Mouse (Mus musculus): ENCODE results near the gene Gm49450. TPM values are rescaled to one million over a fixed set of nuclear protein-coding genes. Genes with fewer than 3 reads are reported as not detected.

Gene Gm49450
- polyA plus RNA-seq, 1 experiment from 2014 or later, result not detected

DNA sequence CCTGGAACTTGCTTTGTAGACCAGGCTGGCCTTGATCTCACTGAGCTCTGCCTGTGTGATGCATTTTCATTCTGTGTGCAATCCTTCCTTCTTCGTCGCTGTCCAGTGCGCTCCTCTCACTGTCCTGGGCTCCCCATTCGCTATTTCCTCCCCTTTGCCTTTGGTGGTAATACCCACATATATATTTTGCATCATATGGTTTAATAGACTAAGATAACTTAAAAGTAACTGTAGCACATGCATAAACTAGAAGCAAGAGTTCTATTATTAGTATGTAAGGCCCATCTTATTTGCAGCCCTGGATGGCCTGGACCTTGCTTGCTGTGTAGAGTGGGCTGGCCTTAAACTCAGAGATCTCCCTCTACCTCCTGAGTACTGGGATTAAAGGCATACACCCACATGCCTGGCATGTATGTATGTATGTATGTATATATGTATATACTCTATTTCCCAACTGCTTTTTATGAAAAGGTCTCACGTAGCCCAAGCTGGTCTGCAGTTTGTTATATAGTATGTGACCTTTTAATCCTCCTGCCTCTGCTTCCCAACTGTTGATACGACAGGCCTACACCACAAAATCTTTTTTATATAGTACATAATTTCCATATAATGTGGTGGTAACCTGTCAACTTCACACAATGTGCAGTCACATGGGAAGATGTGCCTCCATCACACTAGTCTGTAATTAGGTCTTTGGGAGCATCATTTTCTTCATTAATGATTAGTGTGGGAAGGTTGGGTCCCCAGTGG lies 4.3 kb downstream of the Gm49450 start:
- peak; percentile 12; the same call in 1 of the 2 replicates for ATAC-seq (ENCODE audit: low FRiP score)
- peak; percentile 53 for DNase-seq (ENCODE audit: low spot score)
- H3K27ac ChIP-seq, result peak overlapping the region; percentile 62

DNA sequence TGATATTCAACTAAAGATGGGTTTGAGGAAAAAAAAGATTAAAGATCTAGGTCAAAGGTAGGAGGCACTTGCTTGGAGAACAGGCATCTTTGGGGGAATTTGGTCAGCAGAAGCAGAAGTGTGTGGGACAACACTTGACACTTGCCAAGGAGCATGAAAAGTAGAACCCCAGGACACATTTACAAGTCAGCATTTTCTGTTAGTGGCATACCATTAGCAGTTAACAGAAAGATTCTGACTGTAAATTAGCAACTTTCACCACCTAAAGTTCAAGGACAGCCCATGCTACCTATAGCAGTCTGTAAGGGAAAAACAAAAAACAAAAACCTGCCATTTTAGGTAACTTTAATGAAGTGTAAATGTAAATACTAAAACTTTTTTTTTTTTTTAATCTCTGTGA lies 5.0 kb downstream of the Gm49450 start:
- Histone ChIP-seq H3K9ac (peak overlapping the region; percentile 78), H3K36me3 (replicated peaks; ENCODE audit: control insufficient read depth, insufficient read depth) (peaks cover 33% of the 10 kb centered on the region), H3K9me3 (ENCODE audit: control insufficient read depth, low read length) (no peaks in the 10 kb centered on the region), H3K4me1 (replicated peaks; ENCODE audit: control insufficient read depth, insufficient read depth, low read length) (peaks cover 5% of the 10 kb centered on the region; the same call in 1 of the 2 replicates), H3K27me3 (ENCODE audit: control insufficient read depth, insufficient read depth, low read length) (no peaks in the 10 kb centered on the region), H3K4me2 (replicated peaks) (peak overlapping the region; percentile 89), H3K27ac (peak overlapping the region; percentile 62), H3K4me3 (replicated peaks; ENCODE audit: low read length) (peak overlapping the region; percentile 41)
- ATAC-seq (ENCODE audit: low FRiP score) (no peak), DNase-seq (ENCODE audit: low spot score) (no peak)

More for the DNA sequence above, 4.3 kb downstream of the Gm49450 start:
- WGBS, result 43% methylated on average over 6 of the region's 6 CpGs
- Histone ChIP-seq H3K4me2 (replicated peaks) (peak overlapping the region; percentile 89), H3K9me3 (ENCODE audit: control insufficient read depth, low read length) (no peaks in the 10 kb centered on the region), H3K27me3 (ENCODE audit: control insufficient read depth, insufficient read depth, low read length) (no peaks in the 10 kb centered on the region), H3K4me1 (replicated peaks; ENCODE audit: control insufficient read depth, insufficient read depth, low read length) (peaks cover 5% of the 10 kb centered on the region; the same call in 1 of the 2 replicates), H3K4me3 (replicated peaks; ENCODE audit: low read length) (peak overlapping the region; percentile 41), H3K36me3 (replicated peaks; ENCODE audit: control insufficient read depth, insufficient read depth) (peaks cover 33% of the 10 kb centered on the region), H3K9ac (peak overlapping the region; percentile 78)

DNA sequence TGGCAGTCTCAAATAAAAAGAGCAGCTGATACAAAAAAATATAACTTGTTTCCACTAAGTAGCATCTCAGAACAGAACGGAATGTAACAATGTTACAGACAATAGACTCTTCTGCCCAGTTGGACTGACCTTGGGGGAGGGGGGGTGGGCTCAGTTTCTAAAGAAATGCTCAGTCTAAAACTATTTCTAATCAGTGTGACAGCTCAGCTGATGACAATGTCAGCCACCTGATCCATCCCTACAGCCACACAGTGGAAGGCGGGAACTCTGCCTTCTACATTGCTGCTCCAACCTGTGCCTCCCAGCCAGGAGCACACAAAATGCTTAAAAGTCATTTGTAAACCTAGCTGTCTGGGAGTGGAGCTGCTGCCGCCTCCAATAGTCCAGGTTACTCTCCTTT lies 5.5 kb downstream of the Gm49450 start:
- Histone ChIP-seq H3K27ac (peak overlapping the region; percentile 62), H3K9me3 (ENCODE audit: control insufficient read depth, low read length) (no peaks in the 10 kb centered on the region), H3K4me1 (replicated peaks; ENCODE audit: control insufficient read depth, insufficient read depth, low read length) (peaks cover 5% of the 10 kb centered on the region; the same call in 1 of the 2 replicates), H3K36me3 (replicated peaks; ENCODE audit: control insufficient read depth, insufficient read depth) (peaks cover 33% of the 10 kb centered on the region), H3K27me3 (ENCODE audit: control insufficient read depth, insufficient read depth, low read length) (no peaks in the 10 kb centered on the region), H3K9ac (peak overlapping the region; percentile 78), H3K4me2 (replicated peaks) (peak overlapping the region; percentile 89), H3K4me3 (replicated peaks; ENCODE audit: low read length) (peak overlapping the region; percentile 41; the same call in 1 of the 2 replicates)
- ATAC-seq (ENCODE audit: low FRiP score), result no peak
- WGBS, result 23% methylated on average over 3 of the region's 3 CpGs
- no peak for DNase-seq (ENCODE audit: low spot score)

DNA sequence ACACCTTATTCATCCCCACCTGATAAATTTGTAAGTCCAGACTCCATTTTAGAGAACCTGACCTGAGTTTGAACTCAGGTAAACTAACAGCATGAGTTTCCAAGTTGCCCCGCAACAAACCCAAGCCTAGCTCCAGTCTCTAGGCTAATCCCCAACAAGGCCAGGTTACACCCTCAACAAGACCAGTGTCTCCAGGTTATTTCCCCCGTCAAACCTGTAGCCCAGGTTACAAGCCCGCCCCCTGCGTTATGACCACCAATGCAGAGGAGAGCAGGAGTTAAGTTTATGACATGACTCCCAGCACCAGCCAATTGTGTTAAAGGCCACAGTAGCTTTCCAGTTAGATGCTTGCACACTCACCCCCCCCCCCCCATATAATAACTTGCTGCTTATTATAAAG lies 10.2 kb downstream of the Gm49450 start:
- Histone ChIP-seq H3K4me2 (replicated peaks) (no peak overlapping the region), H3K4me3 (replicated peaks; ENCODE audit: low read length) (no peak overlapping the region), H3K27ac (no peak overlapping the region), H3K4me1 (replicated peaks; ENCODE audit: control insufficient read depth, insufficient read depth, low read length) (peaks cover 3% of the 10 kb centered on the region; the same call in 1 of the 2 replicates), H3K9me3 (ENCODE audit: control insufficient read depth, low read length) (no peaks in the 10 kb centered on the region), H3K9ac (no peak overlapping the region), H3K27me3 (ENCODE audit: control insufficient read depth, insufficient read depth, low read length) (no peaks in the 10 kb centered on the region), H3K36me3 (replicated peaks; ENCODE audit: control insufficient read depth, insufficient read depth) (no peaks in the 10 kb centered on the region; the same call in 1 of the 2 replicates)
- no peak for ATAC-seq (ENCODE audit: low FRiP score)
- DNase-seq (ENCODE audit: low spot score), result no peak
- WGBS, result 78% methylated on average over 4 of the region's 4 CpGs

DNA sequence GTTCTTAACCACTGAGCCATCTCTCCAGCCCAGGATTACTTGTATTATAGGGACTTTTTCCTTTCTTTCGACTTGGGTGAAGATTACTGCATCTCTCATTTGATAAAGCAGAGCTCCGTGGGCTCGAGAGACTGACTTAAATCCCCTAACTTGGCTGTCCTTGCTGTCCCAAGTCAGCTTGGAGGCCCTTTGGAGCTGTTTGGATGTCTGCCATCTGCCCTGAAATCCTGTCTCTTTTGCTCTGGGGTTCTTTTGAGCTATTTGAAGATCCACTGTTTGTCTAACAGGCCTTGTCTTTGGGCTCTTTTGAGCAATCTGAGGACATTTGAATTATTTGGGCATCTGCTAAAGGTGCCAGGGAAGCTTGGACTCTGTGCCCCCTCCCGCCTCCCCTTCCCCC lies 11.3 kb downstream of the Gm49450 start:
- ATAC-seq (ENCODE audit: low FRiP score), result no peak
- no peaks in the 10 kb centered on the region for H3K9me3 ChIP-seq (ENCODE audit: control insufficient read depth, low read length)
- no peaks in the 10 kb centered on the region for H3K36me3 ChIP-seq (replicated peaks; ENCODE audit: control insufficient read depth, insufficient read depth)
- H3K4me1 ChIP-seq (replicated peaks; ENCODE audit: control insufficient read depth, insufficient read depth, low read length), result no peaks in the 10 kb centered on the region
- DNase-seq (ENCODE audit: low spot score), result no peak
- H3K4me2 ChIP-seq (replicated peaks), result no peak overlapping the region
- H3K9ac ChIP-seq, result no peak overlapping the region
- whole genome bisulfite sequencing, result 83% methylated on average over 4 of the region's 4 CpGs
- no peak overlapping the region for H3K27ac ChIP-seq
- H3K4me3 ChIP-seq (replicated peaks; ENCODE audit: low read length), result no peak overlapping the region
- H3K27me3 ChIP-seq (ENCODE audit: control insufficient read depth, insufficient read depth, low read length), result no peaks in the 10 kb centered on the region

DNA sequence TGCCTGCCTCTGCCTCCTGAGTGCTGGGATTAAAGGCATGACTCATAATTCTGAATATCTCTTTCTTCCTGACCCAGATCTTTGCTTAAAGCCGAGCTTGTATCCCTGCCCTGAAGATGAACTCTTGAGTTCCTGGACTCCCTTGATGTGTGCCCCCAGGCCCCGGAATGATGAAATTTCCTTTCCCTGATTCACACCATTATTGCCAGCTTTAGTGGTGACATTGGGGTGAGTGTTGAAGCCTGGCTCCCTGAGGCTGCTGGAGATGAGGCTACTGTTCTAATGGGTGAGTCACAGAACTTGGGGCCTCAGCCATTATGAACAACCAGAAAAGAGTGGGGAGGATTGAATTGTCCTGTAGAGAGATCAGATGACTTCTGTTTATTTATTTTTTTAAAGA lies 11.8 kb downstream of the Gm49450 start:
- Histone ChIP-seq H3K9me3 (ENCODE audit: control insufficient read depth, low read length) (no peaks in the 10 kb centered on the region), H3K4me1 (replicated peaks; ENCODE audit: control insufficient read depth, insufficient read depth, low read length) (no peaks in the 10 kb centered on the region), H3K9ac (no peak overlapping the region), H3K4me3 (replicated peaks; ENCODE audit: low read length) (no peak overlapping the region), H3K36me3 (replicated peaks; ENCODE audit: control insufficient read depth, insufficient read depth) (no peaks in the 10 kb centered on the region), H3K27me3 (ENCODE audit: control insufficient read depth, insufficient read depth, low read length) (no peaks in the 10 kb centered on the region), H3K4me2 (replicated peaks) (no peak overlapping the region), H3K27ac (no peak overlapping the region)
- ATAC-seq (ENCODE audit: low FRiP score) (no peak), DNase-seq (ENCODE audit: low spot score) (no peak)
- WGBS, result 84% methylated on average over 2 of the region's 2 CpGs

DNA sequence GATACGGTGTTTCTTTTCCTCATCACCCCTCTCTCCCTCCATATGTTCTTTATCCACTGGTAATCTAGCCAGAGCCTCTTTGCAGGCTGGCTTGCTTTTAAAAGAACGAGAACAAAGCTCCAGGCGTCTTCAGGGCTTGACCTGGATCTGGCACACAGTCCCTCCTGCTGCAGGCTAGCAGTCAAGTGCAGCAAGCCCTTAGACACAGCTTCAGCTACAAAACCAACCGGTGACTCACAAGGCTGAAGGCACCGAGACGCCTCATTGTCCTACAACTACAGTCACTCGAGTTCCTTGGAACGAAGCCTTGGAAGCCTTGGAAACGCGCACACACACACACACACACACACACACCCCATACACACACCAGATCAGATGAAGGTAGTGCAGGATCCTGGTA lies 12.5 kb downstream of the Gm49450 start:
- no peak for DNase-seq (ENCODE audit: low spot score)
- Histone ChIP-seq H3K4me3 (replicated peaks; ENCODE audit: low read length) (no peak overlapping the region), H3K9ac (no peak overlapping the region), H3K27ac (no peak overlapping the region), H3K9me3 (ENCODE audit: control insufficient read depth, low read length) (no peaks in the 10 kb centered on the region), H3K27me3 (ENCODE audit: control insufficient read depth, insufficient read depth, low read length) (no peaks in the 10 kb centered on the region), H3K4me2 (replicated peaks) (no peak overlapping the region), H3K4me1 (replicated peaks; ENCODE audit: control insufficient read depth, insufficient read depth, low read length) (peaks cover 2% of the 10 kb centered on the region; the same call in 1 of the 2 replicates), H3K36me3 (replicated peaks; ENCODE audit: control insufficient read depth, insufficient read depth) (no peaks in the 10 kb centered on the region)
- ATAC-seq (ENCODE audit: low FRiP score), result no peak
- WGBS, result 54% methylated on average over 10 of the region's 10 CpGs

DNA sequence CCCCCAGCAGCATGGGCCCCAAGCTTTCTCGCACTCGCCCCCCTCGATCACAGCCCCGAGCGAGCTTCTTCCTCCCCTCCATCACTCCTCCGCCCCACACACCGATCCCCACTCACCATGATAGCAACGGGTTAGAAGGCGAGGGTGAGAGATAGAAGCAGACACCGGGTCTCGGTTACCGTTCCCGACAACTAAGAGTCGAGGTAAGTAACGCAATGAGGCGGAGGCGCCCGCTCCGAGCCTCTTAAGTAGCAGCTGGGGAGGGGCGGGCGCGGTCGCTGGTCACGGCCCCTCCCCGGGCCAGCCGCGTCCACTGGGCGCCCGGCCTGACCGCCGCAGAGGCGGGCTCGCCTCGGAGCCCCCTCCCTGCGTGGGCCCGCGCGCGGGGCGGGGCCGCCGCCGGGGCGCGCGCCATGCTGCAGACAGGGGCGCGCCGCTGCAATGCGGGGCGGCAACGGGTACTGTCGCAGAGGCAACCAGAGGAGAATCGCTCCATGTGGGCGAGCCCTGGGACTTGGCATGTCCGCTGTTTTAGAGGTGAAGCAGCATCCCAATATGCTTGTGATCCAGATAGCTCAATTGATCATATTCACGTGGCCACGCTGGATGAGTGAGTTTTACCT lies 19.0 kb downstream of the Gm49450 start, which contains the start of gene Tuba1b:
Gene Tuba1b, minus strand, starts transcription at position 349 of the 623 bp plus-strand sequence.
- H3K36me3 ChIP-seq (replicated peaks; ENCODE audit: control insufficient read depth, insufficient read depth), result peaks cover 14% of the 10 kb centered on the region
- peak within 1 kb of the TSS; percentile 98 for H3K27ac ChIP-seq

DNA sequence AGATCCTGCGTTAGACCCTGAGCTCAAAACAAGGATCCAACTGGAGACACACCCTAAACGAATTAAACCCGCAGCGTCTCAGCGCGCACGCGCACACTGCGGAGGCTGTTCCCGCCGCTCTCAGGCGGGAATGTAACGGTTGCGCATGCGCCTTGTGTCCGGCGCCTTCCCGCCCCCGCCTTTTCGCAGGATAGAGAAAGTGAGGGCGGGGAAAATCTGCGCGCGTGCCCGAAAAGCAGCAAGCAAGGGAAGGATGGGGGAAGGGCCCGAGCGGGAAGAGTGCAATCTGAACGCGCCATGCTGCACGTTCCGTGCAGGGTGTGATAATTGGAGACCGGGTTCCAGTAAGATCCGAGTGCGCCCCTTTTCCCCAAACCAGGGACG lies 19.5 kb downstream of the Gm49450 start:
- under 1% methylated on average over 35 of the region's 35 CpGs for WGBS
- H3K4me2 ChIP-seq (replicated peaks), result peak overlapping the region; percentile 90

More for the DNA sequence above, 19.0 kb downstream of the Gm49450 start, which contains the start of gene Tuba1b:
- Histone ChIP-seq H3K27me3 (ENCODE audit: control insufficient read depth, insufficient read depth, low read length) (no peaks in the 10 kb centered on the region), H3K9me3 (ENCODE audit: control insufficient read depth, low read length) (no peaks in the 10 kb centered on the region), H3K4me3 (replicated peaks; ENCODE audit: low read length) (peak within 1 kb of the TSS; percentile 70), H3K9ac (peak within 1 kb of the TSS; percentile 84), H3K4me2 (replicated peaks) (peak within 1 kb of the TSS; percentile 90), H3K4me1 (replicated peaks; ENCODE audit: control insufficient read depth, insufficient read depth, low read length) (peaks cover 16% of the 10 kb centered on the region)
- ATAC-seq (ENCODE audit: low FRiP score) (peak; percentile 94), DNase-seq (ENCODE audit: low spot score) (peak; percentile 90)
- under 1% methylated on average over 58 of the region's 58 CpGs for WGBS

More for the DNA sequence above, 19.5 kb downstream of the Gm49450 start:
- DNase-seq (ENCODE audit: low spot score) (peak; percentile 99), ATAC-seq (ENCODE audit: low FRiP score) (peak; percentile 82)
- H3K4me3 ChIP-seq (replicated peaks; ENCODE audit: low read length), result peak overlapping the region; percentile 70
- H3K4me1 ChIP-seq (replicated peaks; ENCODE audit: control insufficient read depth, insufficient read depth, low read length), result peaks cover 20% of the 10 kb centered on the region
- peaks cover 14% of the 10 kb centered on the region for H3K36me3 ChIP-seq (replicated peaks; ENCODE audit: control insufficient read depth, insufficient read depth)
- no peaks in the 10 kb centered on the region for H3K27me3 ChIP-seq (ENCODE audit: control insufficient read depth, insufficient read depth, low read length)
- peak overlapping the region; percentile 84 for H3K9ac ChIP-seq
- H3K9me3 ChIP-seq (ENCODE audit: control insufficient read depth, low read length), result no peaks in the 10 kb centered on the region
- peak overlapping the region; percentile 98 for H3K27ac ChIP-seq
